Mouse (Mus musculus) lung, postnatal 0 days (tissue): Measurements from ENCODE around the gene Bcl2l11. TPM values are rescaled to one million over a fixed set of nuclear protein-coding genes. Genes with fewer than 3 reads are reported as not detected.

Source experiments
- ATAC-seq: fragments of 200-750 bp; cut with Nextera tagmentation; 2 replicates; pipeline ENCODE4 v1.8.0; 2017; ENCODE audit warnings: moderate library complexity
- DNase-seq: peaks from one replicate; pipeline ENCODE4 v3.0.0-alpha.2; 2016; ENCODE audit warnings: low spot score
- H3K27ac ChIP-seq: fragments of 300-500 bp; sonication (generic); 2 replicates; pipeline ENCODE4 v1.5.1; 2014; ENCODE audit warnings: antibody characterized with exemption, mild to moderate bottlenecking, low read length, mixed read lengths
- H3K27me3 ChIP-seq: fragments of 300-500 bp; sonication (generic); replicated peaks from 2 replicates; pipeline ENCODE4 v1.6.1; 2014; ENCODE audit warnings: low read length, mixed read lengths; ENCODE audit not compliant: insufficient read depth
- H3K36me3 ChIP-seq: fragments of 300-500 bp; sonication (generic); 2 replicates; pipeline ENCODE4 v1.6.1; 2014; ENCODE audit warnings: low read length, mixed read lengths; ENCODE audit not compliant: insufficient read depth
- H3K4me1 ChIP-seq: fragments of 300-500 bp; sonication (generic); 2 replicates; pipeline ENCODE4 v1.6.1; 2014; ENCODE audit warnings: antibody characterized with exemption, low read depth, low read length, mixed read lengths; ENCODE audit not compliant: insufficient read depth
- H3K4me2 ChIP-seq: fragments of 300-500 bp; sonication (generic); replicated peaks from 2 replicates; pipeline ENCODE4 v1.6.1; 2014; ENCODE audit warnings: low read depth, mild to moderate bottlenecking, low read length, moderate library complexity, mixed read lengths
- H3K4me3 ChIP-seq: fragments of 300-500 bp; sonication (generic); 2 replicates; pipeline ENCODE4 v1.5.1; 2014; ENCODE audit warnings: low read depth, low read length
- H3K9ac ChIP-seq: fragments of 300-500 bp; sonication (generic); replicated peaks from 2 replicates; pipeline ENCODE4 v1.6.1; 2014; ENCODE audit warnings: low read depth, mild to moderate bottlenecking
- H3K9me3 ChIP-seq: fragments of 300-500 bp; sonication (generic); 2 replicates; pipeline ENCODE4 v1.6.1; 2016; ENCODE audit warnings: low read length, mixed read lengths
- CTCF ChIP-seq: IDR thresholded peaks from 2 replicates; pipeline ENCODE4 v1.5.1; 2016; ENCODE audit warnings: antibody characterized with exemption, mild to moderate bottlenecking
- EP300 ChIP-seq: IDR thresholded peaks from 2 replicates; pipeline ENCODE4 v1.6.1; 2016; ENCODE audit warnings: antibody characterized with exemption, mild to moderate bottlenecking, control low read depth
- WGBS: fragments of 180-500 bp; shearing (Covaris S2); extraction: QIAGEN DNeasy Blood & Tissue Kit; methylation state at CpG from one replicate; pipeline ENCODE4 v1.1.7; 2014; 5-methylcytosine and 5-hydroxymethylcytosine counted together
- polyA plus RNA-seq: library from polyadenylated mRNA; unstranded; fragments of >200 nt; fragmentation: Nextera tagmentation; extraction: Ambion mirVana; gene quantifications from 2 replicates; pipeline ENCODE4 v1.2.1, GENCODE M21; 2015

Bcl2l11 gene
- polyA plus RNA-seq, 1 experiment from 2014 or later, result 18.5 TPM

DNA sequence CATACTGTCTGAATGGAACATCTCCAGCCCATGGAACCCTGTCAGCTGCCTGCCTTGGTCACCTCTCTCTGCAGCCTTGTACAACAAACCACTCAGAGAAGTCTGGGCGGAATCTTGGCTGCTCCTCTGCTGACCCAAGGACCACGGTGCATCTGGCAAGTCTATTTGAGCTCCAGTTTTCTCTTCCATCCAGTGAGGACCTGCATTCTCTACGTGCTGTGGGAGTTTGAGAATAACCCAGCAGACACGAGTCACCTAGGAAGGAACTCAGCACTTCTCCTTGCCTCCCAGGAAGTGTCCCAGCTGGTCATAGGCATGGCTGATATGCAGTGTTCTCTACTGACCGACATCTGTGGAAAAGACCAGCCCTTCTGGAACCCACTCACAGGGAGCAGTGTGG lies 8.6 kb downstream of the Bcl2l11 start:
- Histone ChIP-seq H3K36me3 (peaks cover 21% of the 10 kb centered on the region; the same call in 1 of the 2 replicates), H3K4me3 (no peak overlapping the region), H3K27ac (no peak overlapping the region), H3K9me3 (no peaks in the 10 kb centered on the region), H3K9ac (no peak overlapping the region), H3K27me3 (no peaks in the 10 kb centered on the region), H3K4me2 (no peak overlapping the region), H3K4me1 (no peaks in the 10 kb centered on the region; the same call in 1 of the 2 replicates)
- ATAC-seq, result no peak
- WGBS, result 70% methylated on average over 5 of the region's 5 CpGs
- no peak for DNase-seq
- no peak for TF ChIP-seq EP300
- TF ChIP-seq CTCF, result no peak

DNA sequence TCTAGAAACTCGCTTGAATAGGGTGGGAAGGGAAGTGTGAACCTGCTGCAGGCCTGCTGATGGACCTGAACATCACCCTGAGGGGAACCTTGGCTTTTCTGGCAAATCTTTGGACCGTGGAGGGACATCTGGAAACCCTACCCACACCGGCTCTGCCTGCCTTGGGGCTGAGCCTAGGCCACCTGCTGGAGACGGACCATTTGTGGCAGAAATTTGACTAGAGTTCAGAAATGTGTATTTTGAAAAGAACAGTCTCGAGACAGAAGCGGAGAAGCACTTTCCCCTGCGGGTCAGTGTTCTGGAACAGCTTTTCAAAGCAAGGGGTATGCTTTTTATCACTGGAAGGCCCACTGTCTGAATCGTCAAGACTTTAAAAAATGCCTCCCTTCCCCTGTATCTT lies 9.1 kb downstream of the Bcl2l11 start:
- 74% methylated on average over 8 of the region's 8 CpGs for WGBS
- no peaks in the 10 kb centered on the region; the same call in 1 of the 2 replicates for H3K4me1 ChIP-seq

GRCm38 (mm10) chr2:128136769-128137433 lies 11.1 kb downstream of the Bcl2l11 start:
- whole genome bisulfite sequencing, result 59% methylated on average over 16 of the region's 16 CpGs
- Histone ChIP-seq H3K4me1 (no peaks in the 10 kb centered on the region; the same call in 1 of the 2 replicates), H3K27me3 (no peaks in the 10 kb centered on the region), H3K9me3 (no peaks in the 10 kb centered on the region), H3K4me3 (no peak overlapping the region), H3K4me2 (no peak overlapping the region), H3K9ac (no peak overlapping the region), H3K27ac (no peak overlapping the region), H3K36me3 (0 out of 2 replicates have a peak, but pooled peaks cover 9% of the 10 kb centered on the region)
- ATAC-seq, result peak; percentile 54
- DNase-seq, result peak; percentile 60
- TF ChIP-seq CTCF, result 0 out of 2 replicates have a peak, but pooled peaks have one; percentile 10
- no peak for TF ChIP-seq EP300

More for the DNA sequence above, 9.1 kb downstream of the Bcl2l11 start:
- DNase-seq, result no peak
- no peak for ATAC-seq
- Histone ChIP-seq H3K27ac (no peak overlapping the region), H3K4me2 (no peak overlapping the region), H3K4me3 (no peak overlapping the region), H3K27me3 (no peaks in the 10 kb centered on the region), H3K9me3 (no peaks in the 10 kb centered on the region), H3K36me3 (peaks cover 18% of the 10 kb centered on the region; the same call in 1 of the 2 replicates), H3K9ac (no peak overlapping the region)
- TF ChIP-seq CTCF (no peak), EP300 (no peak)

DNA sequence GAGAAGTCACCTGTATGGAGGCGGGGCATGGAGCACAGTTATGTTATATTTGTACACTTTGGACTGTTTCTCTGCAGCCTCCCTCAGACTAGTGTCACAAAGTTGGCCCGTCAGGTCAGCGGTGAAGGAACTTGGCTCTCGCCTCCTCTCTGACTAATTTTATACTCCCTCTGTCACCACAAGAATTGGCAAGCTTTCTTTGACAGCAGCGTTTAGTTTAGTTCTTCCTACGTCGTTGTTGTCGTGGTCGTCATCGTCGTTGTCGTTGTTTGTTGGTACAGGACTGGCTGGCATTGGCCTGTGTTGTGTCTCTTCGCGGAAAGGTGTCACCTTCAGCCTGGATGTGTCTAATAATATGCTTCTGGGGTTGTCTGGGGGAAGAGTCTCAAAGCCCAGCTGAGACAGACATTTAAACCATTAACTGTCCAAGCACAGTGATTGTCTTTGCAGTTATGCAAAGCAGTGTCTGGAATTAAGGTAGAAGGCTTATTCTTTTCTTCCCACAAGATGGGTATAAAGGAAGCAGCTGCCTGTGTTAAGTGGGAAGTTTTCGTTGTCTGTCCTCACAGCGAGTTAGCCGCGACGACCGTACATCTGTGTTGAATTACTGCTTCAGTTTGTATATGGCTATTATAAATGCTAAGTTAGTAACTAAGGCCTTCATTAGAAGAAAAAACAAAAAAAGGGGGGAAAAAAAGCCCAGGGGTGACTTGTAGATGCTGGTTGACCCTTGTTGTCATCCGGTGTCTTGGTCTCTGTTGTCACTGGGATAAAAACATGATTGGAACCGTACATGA lies 11.8 kb downstream of the Bcl2l11 start:
- DNase-seq (peak; percentile 45), ATAC-seq (peak; percentile 45)
- 77% methylated on average over 22 of the region's 22 CpGs for WGBS
- Histone ChIP-seq H3K4me3 (no peak overlapping the region), H3K9me3 (no peaks in the 10 kb centered on the region), H3K9ac (no peak overlapping the region), H3K27ac (no peak overlapping the region), H3K4me2 (no peak overlapping the region), H3K4me1 (no peaks in the 10 kb centered on the region; the same call in 1 of the 2 replicates), H3K36me3 (0 out of 2 replicates have a peak, but pooled peaks cover 9% of the 10 kb centered on the region), H3K27me3 (no peaks in the 10 kb centered on the region)
- no peak for TF ChIP-seq EP300
- TF ChIP-seq CTCF, result no peak

- TF ChIP-seq EP300, result no peak
- no peak for TF ChIP-seq CTCF
- no peak overlapping the region for H3K4me3 ChIP-seq
- H3K27ac ChIP-seq, result no peak overlapping the region
- no peaks in the 10 kb centered on the region; the same call in 1 of the 2 replicates for H3K4me1 ChIP-seq
- H3K27me3 ChIP-seq, result no peaks in the 10 kb centered on the region
- 75% methylated on average over 8 of the region's 8 CpGs for WGBS
- no peak for DNase-seq
- ATAC-seq, result no peak
- H3K9me3 ChIP-seq, result no peaks in the 10 kb centered on the region
- no peak overlapping the region for H3K4me2 ChIP-seq
- no peak overlapping the region for H3K9ac ChIP-seq
- H3K36me3 ChIP-seq, result 0 out of 2 replicates have a peak, but pooled peaks cover 9% of the 10 kb centered on the region
These were observed 13.1 kb downstream of the Bcl2l11 start for GRCm38 (mm10) chr2:128138924-128139323.

- no peaks in the 10 kb centered on the region; the same call in 1 of the 2 replicates for H3K4me1 ChIP-seq
- WGBS, result 59% methylated on average over 15 of the region's 15 CpGs
These were observed 13.9 kb downstream of the Bcl2l11 start for GRCm38 (mm10) chr2:128139781-128140180.

More at GRCm38 (mm10) chr2:128139781-128140180, 13.9 kb downstream of the Bcl2l11 start:
- Histone ChIP-seq H3K36me3 (0 out of 2 replicates have a peak, but pooled peaks cover 6% of the 10 kb centered on the region), H3K4me3 (no peak overlapping the region), H3K27ac (no peak overlapping the region), H3K27me3 (no peaks in the 10 kb centered on the region), H3K9ac (no peak overlapping the region), H3K4me2 (no peak overlapping the region), H3K9me3 (no peaks in the 10 kb centered on the region)
- DNase-seq, result peak; percentile 70
- peak; percentile 49 for ATAC-seq
- TF ChIP-seq EP300 (no peak), CTCF (no peak)
